ENCODE assay signal across 9 mouse cellular contexts in genomic region chr9:100382492-100382891, GRCm38 (mm10).
A peak's percentile ranks its signal among the peaks of the same experiment; 100 is the strongest.
DNase-seq lines count a peak whose midpoint lies in the region; ATAC-seq and TF ChIP-seq lines count a peak whose summit lies in the region.
"Had no signal": no experiment of that assay in that cellular context is flagged by ENCODE, and none has a peak within 500 bp of the region (broad histone marks: within the 10 kb centered on the region; RNA-seq: fewer than 3 reads in every experiment).

No protein-coding gene starts in this region.

- no peak overlapping the region for H3K9ac ChIP-seq in forebrain, embryonic 11.5 days (ENCODE audit: low read length)
- no peak overlapping the region for H3K9ac ChIP-seq in forebrain, embryonic 15.5 days (replicated peaks)
- H3K9ac ChIP-seq: limb, embryonic 15.5 days had no signal

- peak; percentile 86 for DNase-seq in forebrain, embryonic 11.5 days (ENCODE audit: low spot score)
- peak; percentile 79 for DNase-seq in ES-CJ7 (ENCODE audit: low read depth, low spot score)
- DNase-seq in c-Kit-positive CD71-positive TER-119-positive erythroid progenitor cells, embryonic 14.5 days (ENCODE audit: low spot score): peak; percentile 53
- peak; percentile 70 for DNase-seq in gastrocnemius, adult 18-20 months (ENCODE audit: low spot score)
- peak; percentile 32 to 84 for DNase-seq in layer of hippocampus, adult 2 months (ENCODE audit: low spot score in 2 of 2)
- DNase-seq in lung, postnatal 14 days: peak; percentile 83
- DNase-seq in spleen, postnatal 4 days (ENCODE audit: low spot score in 2 of 2): peak; percentile 65 to 88

- H3K27ac ChIP-seq in forebrain, embryonic 11.5 days (ENCODE audit: low read depth, low read length): no peak overlapping the region
- H3K27ac ChIP-seq in forebrain, embryonic 15.5 days (replicated peaks): no peak overlapping the region
- no peak overlapping the region for H3K27ac ChIP-seq in layer of hippocampus, adult 2 months
- H3K27ac ChIP-seq: limb, embryonic 15.5 days had no signal

- peak; percentile 85 for TF ChIP-seq CTCF in layer of hippocampus, adult 2 months (conservative IDR thresholded peaks at IDR 0.05)

- H3K9me3 ChIP-seq in forebrain, embryonic 11.5 days (ENCODE audit: control insufficient read depth, low read length): no peaks in the 10 kb centered on the region; the same call in 1 of the 2 replicates
- H3K9me3 ChIP-seq in forebrain, embryonic 15.5 days: no peaks in the 10 kb centered on the region
- H3K9me3 ChIP-seq: limb, embryonic 15.5 days had no signal

- H3K4me3 ChIP-seq in forebrain, embryonic 11.5 days (ENCODE audit: low read depth, low read length): no peak overlapping the region
- H3K4me3 ChIP-seq in forebrain, embryonic 15.5 days: no peak overlapping the region
- H3K4me3 ChIP-seq in layer of hippocampus, adult 2 months: no peak overlapping the region
- H3K4me3 ChIP-seq: limb, embryonic 15.5 days had no signal

- no peak for ATAC-seq in forebrain, embryonic 11.5 days (replicated peaks; ENCODE audit: low FRiP score)
- no peak for ATAC-seq in forebrain, embryonic 15.5 days (replicated peaks)

- H3K27me3 ChIP-seq in forebrain, embryonic 11.5 days (ENCODE audit: control insufficient read depth, insufficient read depth, low read length): no peaks in the 10 kb centered on the region
- no peaks in the 10 kb centered on the region for H3K27me3 ChIP-seq in forebrain, embryonic 15.5 days
- H3K27me3 ChIP-seq: limb, embryonic 15.5 days had no signal

- H3K36me3 ChIP-seq in forebrain, embryonic 11.5 days (ENCODE audit: control insufficient read depth, insufficient read depth, low read length): no peaks in the 10 kb centered on the region
- H3K36me3 ChIP-seq in forebrain, embryonic 15.5 days: no peaks in the 10 kb centered on the region
- H3K36me3 ChIP-seq: limb, embryonic 15.5 days had no signal

- H3K4me1 ChIP-seq in forebrain, embryonic 11.5 days (replicated peaks; ENCODE audit: control insufficient read depth, insufficient read depth, low read length): no peaks in the 10 kb centered on the region
- no peaks in the 10 kb centered on the region for H3K4me1 ChIP-seq in forebrain, embryonic 15.5 days

- H3K4me2 ChIP-seq in forebrain, embryonic 11.5 days (ENCODE audit: low read depth, low read length, severe bottlenecking): no peak overlapping the region
- H3K4me2 ChIP-seq in forebrain, embryonic 15.5 days (replicated peaks): no peak overlapping the region
- H3K4me2 ChIP-seq: limb, embryonic 15.5 days had no signal

- 48% methylated on average over 5 of the region's 5 CpGs for WGBS in forebrain, embryonic 11.5 days
- WGBS in forebrain, embryonic 15.5 days: 43% methylated on average over 5 of the region's 5 CpGs
